Mouse (Mus musculus): ENCODE measurements around the gene Olfr615. TPM values are rescaled to one million over a fixed set of nuclear protein-coding genes. Genes with fewer than 3 reads are reported as not detected.
"Not testable (repeated sequence)": the region's sequence is repeated elsewhere in the genome, so short reads cannot be mapped to it uniquely, and the experiment has no call there.

Olfr615 gene
- polyA plus RNA-seq (2015; fragmentation: Nextera tagmentation; extraction: Ambion mirVana), result not detected in 2 replicates

DNA sequence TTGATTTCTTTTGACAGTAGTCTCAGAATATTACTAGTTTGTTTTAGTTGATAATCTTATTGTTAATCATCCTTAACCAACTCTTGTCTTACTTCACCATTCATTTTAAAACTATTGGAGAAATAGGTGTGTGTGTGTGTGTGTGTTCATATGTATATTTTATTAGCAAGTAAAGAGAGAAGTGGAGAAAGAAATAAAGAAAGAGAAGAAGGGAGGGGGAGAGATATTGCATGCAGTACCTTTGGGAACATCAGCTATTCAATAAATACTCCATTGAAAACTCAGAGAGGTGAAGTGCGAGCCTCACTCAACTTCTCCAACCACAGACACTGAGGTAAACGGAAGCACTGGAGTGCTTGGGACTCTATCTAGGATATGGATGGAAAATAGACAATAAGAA is at the start of gene Olfr615:
TSS of gene Olfr615 (plus strand) at position 301 of the 400 bp plus-strand sequence.
- no peak within 1 kb of the TSS for H3K27ac ChIP-seq (replicated peaks)
- H3K4me1 ChIP-seq, result no peaks in the 10 kb centered on the region
- no peak within 1 kb of the TSS for H3K9ac ChIP-seq (replicated peaks)
- no peak for ATAC-seq (ENCODE audit: low FRiP score)
- no peak within 1 kb of the TSS for H3K4me2 ChIP-seq
- no peaks in the 10 kb centered on the region for H3K36me3 ChIP-seq
- H3K27me3 ChIP-seq (replicated peaks), result no peaks in the 10 kb centered on the region
- no peak within 1 kb of the TSS for H3K4me3 ChIP-seq (replicated peaks)
- 82% methylated on average over 2 of the region's 2 CpGs for WGBS
- H3K9me3 ChIP-seq (replicated peaks), result no peaks in the 10 kb centered on the region

DNA sequence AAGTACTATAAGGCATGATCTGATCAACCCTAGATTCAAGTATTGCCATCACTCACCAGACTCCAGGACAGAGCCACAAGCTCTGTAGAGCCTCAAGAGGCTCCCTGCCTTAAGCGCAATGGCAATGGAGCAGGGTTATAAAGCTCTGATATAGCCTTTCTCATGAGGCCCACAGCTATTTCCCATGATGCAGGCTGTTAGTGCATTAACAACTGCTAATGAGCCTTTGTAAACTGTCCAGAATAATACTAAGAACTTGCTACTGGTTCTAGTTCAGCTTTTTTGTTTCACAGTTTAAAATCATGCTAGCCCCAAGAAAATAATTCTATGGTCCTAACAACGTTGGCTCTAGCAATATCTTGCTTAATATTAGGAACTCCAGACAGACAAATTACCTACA is 43.9 kb upstream of the Olfr615 start, which contains the start of gene Olfr610:
TSS of gene Olfr610 (minus strand) at position 101 of the 400 bp plus-strand sequence.
- no peaks in the 10 kb centered on the region for H3K27me3 ChIP-seq (replicated peaks)
- 82% methylated on average over 2 of the region's 2 CpGs for WGBS

DNA sequence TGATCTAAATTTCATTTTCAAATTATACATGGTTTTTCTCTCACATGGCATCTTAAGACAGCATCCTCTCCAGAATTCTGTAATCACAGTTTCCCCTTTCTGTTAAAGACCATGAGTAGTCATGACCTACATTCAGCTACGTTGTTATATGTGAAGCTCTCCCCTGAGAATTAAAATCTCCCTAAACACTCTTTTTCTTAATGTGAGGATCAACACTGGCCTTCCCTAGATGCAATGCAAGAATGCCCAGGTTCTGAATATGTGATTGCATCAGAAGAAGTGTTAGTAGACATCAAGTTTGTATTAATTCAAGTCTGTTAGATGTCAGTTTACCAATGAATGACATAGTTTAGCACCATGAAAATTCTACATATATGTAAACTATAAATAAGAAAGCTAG is 35.1 kb upstream of the Olfr615 start, which contains the start of gene Olfr611:
TSS of gene Olfr611 (minus strand) at position 101 of the 400 bp plus-strand sequence.
- not testable (repeated sequence) for H3K4me2 ChIP-seq; H3K9ac ChIP-seq (replicated peaks); H3K9me3 ChIP-seq (replicated peaks); H3K27me3 ChIP-seq (replicated peaks); ATAC-seq (ENCODE audit: low FRiP score); H3K4me3 ChIP-seq (replicated peaks); H3K27ac ChIP-seq (replicated peaks); H3K36me3 ChIP-seq; H3K4me1 ChIP-seq
- WGBS, result 68% methylated on average over 1 of the region's 1 CpGs

More for the DNA sequence above, 43.9 kb upstream of the Olfr615 start, which contains the start of gene Olfr610:
- Histone ChIP-seq H3K4me2 (no peak within 1 kb of the TSS), H3K4me3 (replicated peaks) (no peak within 1 kb of the TSS), H3K27ac (replicated peaks) (no peak within 1 kb of the TSS), H3K9me3 (replicated peaks) (no peaks in the 10 kb centered on the region), H3K36me3 (no peaks in the 10 kb centered on the region), H3K4me1 (no peaks in the 10 kb centered on the region), H3K9ac (replicated peaks) (no peak within 1 kb of the TSS)
- ATAC-seq (ENCODE audit: low FRiP score), result no peak

DNA sequence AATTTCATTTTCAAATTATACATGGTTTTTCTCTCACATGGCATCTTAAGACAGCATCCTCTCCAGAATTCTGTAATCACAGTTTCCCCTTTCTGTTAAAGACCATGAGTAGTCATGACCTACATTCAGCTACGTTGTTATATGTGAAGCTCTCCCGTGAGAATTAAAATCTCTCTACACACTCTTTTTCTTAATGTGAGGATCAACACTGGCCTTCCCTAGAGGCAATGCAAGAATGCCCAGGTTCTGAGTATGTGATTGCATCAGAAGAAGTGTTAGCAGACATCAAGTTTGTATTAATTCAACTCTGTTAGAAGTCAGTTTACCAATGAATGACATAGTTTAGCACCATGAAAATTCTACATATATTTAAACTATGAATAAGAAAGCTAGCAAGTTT is 13.3 kb upstream of the Olfr615 start, which contains the start of gene Olfr612:
TSS of gene Olfr612 (minus strand) at position 101 of the 400 bp plus-strand sequence.
- not testable (repeated sequence) for H3K36me3 ChIP-seq; H3K9ac ChIP-seq (replicated peaks); H3K27ac ChIP-seq (replicated peaks); ATAC-seq (ENCODE audit: low FRiP score); H3K4me1 ChIP-seq; H3K9me3 ChIP-seq (replicated peaks); H3K4me3 ChIP-seq (replicated peaks); H3K27me3 ChIP-seq (replicated peaks); H3K4me2 ChIP-seq
- 94% methylated on average over 2 of the region's 2 CpGs for WGBS

DNA sequence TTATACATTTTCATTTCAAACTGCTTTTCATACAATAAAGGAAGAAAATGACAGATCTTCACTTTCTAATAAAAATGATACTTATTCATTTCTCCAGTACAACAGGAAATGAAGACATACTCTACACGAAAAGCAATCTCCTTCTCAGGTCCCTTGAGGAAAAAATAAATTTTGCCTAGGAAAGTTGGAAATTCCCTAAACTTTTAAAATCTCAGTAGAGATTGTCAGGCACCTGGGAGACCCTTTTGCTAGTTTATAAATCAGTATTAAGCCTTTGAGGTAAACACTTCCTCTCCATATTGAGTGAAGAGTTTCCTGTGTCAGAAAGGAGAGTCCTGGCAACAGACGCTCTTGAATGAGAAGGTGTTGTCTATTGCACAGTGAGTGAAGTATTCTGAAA is 8.1 kb upstream of the Olfr615 start, which contains the start of gene Olfr613:
TSS of gene Olfr613 (plus strand) at position 301 of the 400 bp plus-strand sequence.
- no peak for ATAC-seq (ENCODE audit: low FRiP score)
- H3K27ac ChIP-seq (replicated peaks), result no peak within 1 kb of the TSS
- WGBS, result 88% methylated on average over 2 of the region's 2 CpGs
- no peaks in the 10 kb centered on the region for H3K9me3 ChIP-seq (replicated peaks)
- no peaks in the 10 kb centered on the region for H3K4me1 ChIP-seq
- no peak within 1 kb of the TSS for H3K4me3 ChIP-seq (replicated peaks)
- H3K4me2 ChIP-seq, result no peak within 1 kb of the TSS
- no peak within 1 kb of the TSS for H3K9ac ChIP-seq (replicated peaks)
- H3K27me3 ChIP-seq (replicated peaks), result no peaks in the 10 kb centered on the region
- H3K36me3 ChIP-seq, result no peaks in the 10 kb centered on the region

DNA sequence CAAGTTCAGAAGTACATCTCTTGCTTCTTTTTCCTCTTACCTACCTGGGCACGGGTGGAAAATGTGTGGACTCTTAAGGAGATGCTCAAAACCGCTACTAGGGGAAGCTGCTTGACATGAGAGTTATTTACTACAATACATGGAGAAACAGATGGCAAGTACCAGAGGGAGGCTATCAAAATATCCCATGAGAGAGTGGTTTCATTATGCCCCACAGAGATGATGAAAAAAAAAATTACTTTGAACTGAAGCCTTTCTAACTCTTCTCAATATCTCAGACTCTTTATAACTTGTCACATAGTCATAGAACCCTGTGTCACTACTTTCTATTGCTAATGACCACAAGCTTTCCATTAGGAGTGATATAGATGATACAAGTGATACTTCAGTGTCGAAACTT is 13.2 kb downstream of the Olfr615 start, which contains the start of gene Olfr616:
TSS of gene Olfr616 (minus strand) at position 101 of the 400 bp plus-strand sequence.
- H3K4me2 ChIP-seq, result no peak within 1 kb of the TSS
- H3K4me1 ChIP-seq, result no peaks in the 10 kb centered on the region
- ATAC-seq (ENCODE audit: low FRiP score), result no peak
- no peaks in the 10 kb centered on the region for H3K27me3 ChIP-seq (replicated peaks)
- no peak within 1 kb of the TSS for H3K27ac ChIP-seq (replicated peaks)
- H3K36me3 ChIP-seq, result no peaks in the 10 kb centered on the region
- WGBS, result 82% methylated on average over 3 of the region's 3 CpGs
- H3K9me3 ChIP-seq (replicated peaks), result no peaks in the 10 kb centered on the region
- H3K4me3 ChIP-seq (replicated peaks), result no peak within 1 kb of the TSS
- H3K9ac ChIP-seq (replicated peaks), result no peak within 1 kb of the TSS

DNA sequence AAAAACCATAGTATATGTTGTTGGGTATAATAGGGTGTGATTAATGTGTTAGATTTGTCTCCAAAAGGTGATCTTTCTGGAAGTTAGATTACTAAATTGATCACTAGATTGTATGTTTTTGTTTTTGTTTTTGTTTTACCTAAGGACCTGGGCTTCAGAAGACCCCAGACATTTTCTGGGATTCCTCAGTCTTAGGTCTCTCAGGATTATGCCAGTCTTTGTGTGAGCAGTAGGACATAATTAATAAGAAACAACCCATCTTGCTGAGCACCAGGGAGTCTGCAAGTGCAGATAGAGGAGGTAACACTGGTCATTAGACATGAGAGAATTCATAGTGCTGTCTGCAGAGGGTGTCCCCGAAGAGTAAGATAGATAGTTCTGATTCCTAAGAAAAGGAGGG is 16.9 kb downstream of the Olfr615 start, which contains the start of gene Olfr617:
TSS of gene Olfr617 (plus strand) at position 301 of the 400 bp plus-strand sequence.
- WGBS, result 81% methylated on average over 1 of the region's 1 CpGs
- no peak for ATAC-seq (ENCODE audit: low FRiP score)
- Histone ChIP-seq H3K27ac (replicated peaks) (no peak within 1 kb of the TSS), H3K4me2 (no peak within 1 kb of the TSS), H3K4me3 (replicated peaks) (no peak within 1 kb of the TSS), H3K27me3 (replicated peaks) (no peaks in the 10 kb centered on the region), H3K36me3 (no peaks in the 10 kb centered on the region), H3K9ac (replicated peaks) (no peak within 1 kb of the TSS), H3K4me1 (no peaks in the 10 kb centered on the region), H3K9me3 (replicated peaks) (no peaks in the 10 kb centered on the region)

DNA sequence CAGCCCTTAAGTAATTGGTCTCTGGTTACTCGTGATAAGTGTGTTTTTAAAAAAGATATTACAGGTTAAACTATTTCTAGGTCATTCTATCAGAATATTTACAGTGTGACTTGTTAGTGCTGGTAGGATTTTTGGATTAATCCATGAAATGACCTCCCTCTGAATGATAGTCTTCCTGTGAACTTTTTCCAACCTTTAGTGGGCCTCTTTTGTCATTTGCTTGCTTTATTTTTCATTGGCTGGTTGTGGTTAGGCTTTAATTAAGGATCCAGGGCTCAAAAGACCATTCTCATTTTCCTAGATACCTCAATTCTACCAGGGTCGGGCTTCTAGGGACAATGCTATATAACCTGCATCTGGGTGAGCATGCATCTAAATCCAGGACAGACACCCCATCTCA is 33.9 kb downstream of the Olfr615 start, which contains the start of gene Olfr618:
TSS of gene Olfr618 (plus strand) at position 301 of the 400 bp plus-strand sequence.
- H3K9me3 ChIP-seq (replicated peaks), result no peaks in the 10 kb centered on the region
- no peak within 1 kb of the TSS for H3K9ac ChIP-seq (replicated peaks)
- WGBS, result 68% methylated on average over 2 of the region's 2 CpGs
- no peak for ATAC-seq (ENCODE audit: low FRiP score)
- H3K36me3 ChIP-seq, result no peaks in the 10 kb centered on the region
- no peak within 1 kb of the TSS for H3K4me3 ChIP-seq (replicated peaks)
- H3K27ac ChIP-seq (replicated peaks), result no peak within 1 kb of the TSS
- H3K27me3 ChIP-seq (replicated peaks), result no peaks in the 10 kb centered on the region
- no peaks in the 10 kb centered on the region for H3K4me1 ChIP-seq
- no peak within 1 kb of the TSS for H3K4me2 ChIP-seq

DNA sequence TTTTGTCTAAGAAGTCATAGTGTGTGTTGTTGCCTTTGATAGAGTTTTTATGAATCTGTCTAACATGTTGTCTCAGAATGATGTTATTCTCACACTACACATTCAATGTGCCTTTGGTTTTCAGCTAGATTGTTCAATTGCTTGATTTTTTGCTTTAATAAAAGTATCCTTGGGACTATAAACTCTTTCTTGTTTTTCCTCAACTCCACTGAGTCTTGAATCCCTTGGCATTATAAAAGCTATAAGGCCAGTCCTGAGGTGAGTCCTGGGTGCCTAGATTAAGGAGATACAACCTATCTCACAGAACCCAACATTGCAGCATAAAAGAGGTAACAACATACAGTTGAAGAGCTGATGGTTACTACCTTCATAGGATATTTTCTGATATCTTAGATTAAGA is 44.4 kb downstream of the Olfr615 start, which contains the start of gene Olfr619:
TSS of gene Olfr619 (plus strand) at position 301 of the 400 bp plus-strand sequence.
- no peak for ATAC-seq (ENCODE audit: low FRiP score)
- no peaks in the 10 kb centered on the region for H3K4me1 ChIP-seq
- H3K9me3 ChIP-seq (replicated peaks), result no peaks in the 10 kb centered on the region
- H3K4me2 ChIP-seq, result no peak within 1 kb of the TSS
- no peaks in the 10 kb centered on the region for H3K36me3 ChIP-seq
- H3K27ac ChIP-seq (replicated peaks), result no peak within 1 kb of the TSS
- H3K4me3 ChIP-seq (replicated peaks), result no peak within 1 kb of the TSS
- H3K27me3 ChIP-seq (replicated peaks), result no peaks in the 10 kb centered on the region
- no peak within 1 kb of the TSS for H3K9ac ChIP-seq (replicated peaks)

DNA sequence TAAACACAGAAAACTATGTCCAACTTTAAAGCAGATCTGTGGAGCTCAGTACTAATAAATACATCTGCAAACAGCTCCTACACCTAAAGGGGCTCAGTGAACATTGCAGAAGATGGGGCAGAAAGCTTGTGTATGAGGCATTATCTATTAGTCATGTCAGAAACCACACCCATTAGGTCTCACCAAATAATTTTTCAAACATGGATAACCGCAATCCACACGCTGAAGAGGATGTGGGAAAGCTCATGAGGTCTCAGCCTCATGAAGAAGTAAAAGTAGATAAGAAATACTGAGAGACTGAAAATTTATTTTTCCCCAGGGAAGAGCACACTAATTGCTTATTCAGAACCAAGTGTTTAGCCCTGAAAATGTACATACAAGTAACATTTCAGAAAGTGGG is 51.5 kb downstream of the Olfr615 start:
- Histone ChIP-seq H3K27ac (replicated peaks) (no peak overlapping the region), H3K4me1 (no peaks in the 10 kb centered on the region), H3K36me3 (no peaks in the 10 kb centered on the region), H3K4me2 (no peak overlapping the region), H3K9me3 (replicated peaks) (no peaks in the 10 kb centered on the region), H3K9ac (replicated peaks) (no peak overlapping the region), H3K4me3 (replicated peaks) (no peak overlapping the region), H3K27me3 (replicated peaks) (no peaks in the 10 kb centered on the region)
- no peak for ATAC-seq (ENCODE audit: low FRiP score)
- WGBS, result 91% methylated on average over 2 of the region's 2 CpGs

DNA sequence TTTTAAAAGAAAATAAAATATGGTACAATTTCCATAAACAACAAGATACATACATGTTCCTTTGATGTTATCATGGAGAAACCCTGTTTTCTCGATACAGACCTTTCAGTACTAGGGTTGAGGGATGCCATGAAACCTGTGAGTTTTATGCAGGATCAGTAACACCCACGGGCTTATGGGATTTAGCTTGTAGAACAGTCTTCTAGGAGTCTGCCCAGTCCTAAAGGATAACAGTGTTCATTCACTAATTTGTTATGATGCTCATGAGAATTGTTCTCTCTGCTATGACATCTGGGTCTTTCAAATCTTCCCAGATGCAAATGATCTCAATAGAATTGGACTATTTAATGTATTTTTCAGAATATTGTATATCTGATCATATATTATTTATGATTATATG is 56.6 kb downstream of the Olfr615 start, which contains the start of gene Olfr620:
TSS of gene Olfr620 (minus strand) at position 101 of the 400 bp plus-strand sequence.
- WGBS, result 79% methylated on average over 2 of the region's 2 CpGs
- Histone ChIP-seq H3K9me3 (replicated peaks) (no peaks in the 10 kb centered on the region), H3K4me1 (no peaks in the 10 kb centered on the region), H3K27me3 (replicated peaks) (no peaks in the 10 kb centered on the region), H3K9ac (replicated peaks) (no peak within 1 kb of the TSS), H3K27ac (replicated peaks) (no peak within 1 kb of the TSS), H3K4me2 (no peak within 1 kb of the TSS), H3K4me3 (replicated peaks) (no peak within 1 kb of the TSS), H3K36me3 (no peaks in the 10 kb centered on the region)
- ATAC-seq (ENCODE audit: low FRiP score), result no peak

Measured in neural tube, embryonic 15.5 days (tissue).